Mouse (Mus musculus) induced T-regulatory cell, adult 2 months (primary cell): ENCODE measurements around the gene Tubg1.
A peak's percentile ranks its signal among the peaks of the same experiment; 100 is the strongest.
"Not testable (repeated sequence)": the region's sequence is repeated elsewhere in the genome, so short reads cannot be mapped to it uniquely, and the experiment has no call there.

Experiments used
- DNase-seq: peaks from one replicate; pipeline ENCODE4 v3.0.0-alpha.2; 2012; ENCODE audit warnings: low read depth

Tubg1 gene

GRCm38 (mm10) chr11:101141088-101141487 lies 21.4 kb downstream of the Tubg1 start:
- no peak for DNase-seq

- no peak for DNase-seq
These were observed 22.7 kb downstream of the Tubg1 start for GRCm38 (mm10) chr11:101142215-101142967.

DNA sequence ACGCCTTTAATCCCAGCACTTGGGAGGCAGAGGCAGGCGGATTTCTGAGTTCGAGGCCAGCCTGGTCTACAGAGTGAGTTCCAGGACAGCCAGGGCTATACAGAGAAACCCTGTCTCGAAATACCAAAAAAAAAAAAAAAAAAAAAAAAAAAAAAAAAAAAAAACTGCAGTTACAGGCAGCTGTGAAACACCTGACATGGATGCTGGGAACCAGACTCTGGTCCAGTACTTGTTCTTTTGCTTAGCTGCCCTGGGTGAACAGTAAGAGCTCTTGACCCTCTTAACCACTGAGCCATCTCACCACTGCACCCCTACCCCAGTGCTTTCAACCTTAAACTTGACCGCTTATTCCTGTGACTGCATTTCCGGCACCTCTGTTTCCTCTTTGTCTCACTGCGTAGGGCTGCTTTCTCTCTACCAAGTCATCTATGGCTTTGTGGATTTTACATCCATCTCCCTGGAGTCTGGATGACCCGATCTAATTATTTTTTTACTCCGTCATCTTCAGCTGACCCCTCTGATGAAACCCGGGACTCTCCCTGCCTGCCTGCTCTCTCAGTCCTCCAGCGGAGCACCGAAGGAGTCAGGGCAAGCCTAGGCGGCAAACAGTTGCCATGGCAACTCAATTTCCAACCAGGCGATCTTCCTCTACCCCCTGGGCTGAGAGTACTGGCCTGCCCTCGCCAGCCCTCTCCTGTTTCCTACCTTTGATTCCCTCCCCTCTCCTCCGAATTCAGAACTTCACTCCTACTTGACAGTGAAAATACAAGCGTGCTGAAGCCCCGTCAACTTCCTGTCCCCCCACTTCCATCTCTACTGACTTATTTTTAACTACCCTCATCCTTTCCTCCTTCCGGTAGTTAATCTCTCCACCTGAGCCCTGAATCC lies 23.8 kb downstream of the Tubg1 start:
- peak; percentile 81 for DNase-seq

GRCm38 (mm10) chr11:101146377-101146776 lies 26.6 kb downstream of the Tubg1 start:
- DNase-seq, result no peak

- DNase-seq, result no peak
These were observed 29.0 kb downstream of the Tubg1 start for GRCm38 (mm10) chr11:101148751-101149150.

DNA sequence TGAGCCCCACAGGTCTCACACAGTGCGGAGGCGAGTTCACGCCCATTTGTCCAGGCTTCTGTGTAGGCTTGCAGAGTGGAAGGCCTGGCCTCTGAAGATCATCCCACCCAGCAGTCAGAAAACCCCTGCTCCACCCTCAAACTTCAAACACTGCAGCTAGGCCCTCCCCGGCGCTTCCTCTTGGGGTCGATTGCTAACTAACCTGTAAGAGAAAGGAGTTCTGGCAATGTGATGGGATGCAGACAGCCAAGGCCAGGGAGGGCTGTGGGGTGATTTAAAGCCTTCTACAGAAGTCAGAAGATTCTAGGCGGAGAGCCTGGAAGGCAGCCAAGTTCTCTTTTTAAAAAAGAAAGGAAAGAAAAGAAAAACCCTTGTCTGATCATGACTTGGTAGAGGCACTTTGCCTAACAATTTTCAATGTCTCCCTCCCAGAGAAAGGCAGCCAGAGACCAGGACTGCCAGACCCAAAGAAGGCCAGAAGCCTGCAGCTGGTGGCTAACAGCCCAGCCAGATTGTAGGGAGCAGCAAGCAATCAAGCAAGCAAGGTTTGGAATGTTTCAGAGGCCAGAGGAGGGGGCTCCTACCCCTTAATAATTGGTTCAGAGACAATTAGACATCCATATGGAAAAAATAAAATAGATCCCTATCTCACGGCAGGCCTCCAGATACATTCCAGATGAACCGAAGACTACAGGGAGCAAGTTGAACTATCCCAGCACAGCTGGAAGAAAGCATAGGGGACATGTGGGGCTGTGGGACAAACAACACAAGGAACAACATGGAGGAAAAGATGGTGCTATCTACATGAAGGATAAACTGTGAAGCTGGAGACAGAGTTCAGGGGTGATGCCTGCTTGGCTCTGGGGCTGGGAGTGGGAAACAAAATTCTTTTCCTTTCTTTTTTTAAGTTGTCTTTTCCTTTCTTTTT lies 29.7 kb downstream of the Tubg1 start:
- no peak for DNase-seq

DNA sequence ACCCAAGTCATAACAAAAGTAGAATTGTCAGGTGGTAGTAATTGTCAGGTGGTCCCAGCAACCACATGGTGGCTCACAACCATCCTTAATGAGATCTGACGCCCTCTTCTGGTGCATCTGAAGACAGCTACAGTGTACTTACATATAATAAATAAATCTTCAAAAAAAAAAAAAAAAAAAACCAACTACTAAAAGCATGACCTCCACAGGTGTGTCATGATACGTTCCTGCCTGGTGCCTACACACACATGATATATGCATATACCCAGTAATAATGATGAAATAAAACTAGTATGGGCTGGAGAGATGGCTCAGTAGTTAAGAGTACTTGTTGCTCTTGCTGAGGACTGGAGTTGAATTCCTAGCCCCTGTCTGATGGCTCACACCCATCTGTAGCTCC lies 31.3 kb downstream of the Tubg1 start:
- no peak for DNase-seq

GRCm38 (mm10) chr11:101152825-101153224 lies 33.1 kb downstream of the Tubg1 start:
- no peak for DNase-seq

GRCm38 (mm10) chr11:101154648-101155047 lies 34.9 kb downstream of the Tubg1 start:
- no peak for DNase-seq

GRCm38 (mm10) chr11:101155151-101155550 lies 35.4 kb downstream of the Tubg1 start:
- no peak for DNase-seq

- peak; percentile 65 for DNase-seq
These were observed 36.1 kb downstream of the Tubg1 start, which contains the start of gene Tubg2 for GRCm38 (mm10) chr11:101155728-101156371. TSS of gene Tubg2 (plus strand) at chr11:101155907.

DNA sequence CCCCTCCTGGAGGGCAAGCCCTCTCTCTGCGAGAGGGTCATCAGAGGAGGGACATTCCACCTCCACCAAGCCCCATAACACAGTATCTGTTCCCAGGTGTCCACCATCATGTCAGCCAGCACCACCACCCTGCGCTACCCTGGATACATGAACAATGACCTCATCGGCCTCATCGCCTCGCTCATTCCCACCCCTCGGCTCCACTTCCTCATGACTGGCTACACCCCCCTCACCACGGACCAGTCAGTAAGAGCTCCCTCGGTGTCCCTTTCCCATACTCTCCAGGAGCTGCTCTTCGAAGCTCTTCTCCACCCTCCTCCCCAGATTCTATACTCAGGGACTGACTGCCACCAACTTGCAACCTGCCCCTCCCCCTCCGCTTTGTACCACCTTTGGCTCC lies 40.4 kb downstream of the Tubg1 start:
- DNase-seq, result not testable (repeated sequence)

GRCm38 (mm10) chr11:101160981-101161505 lies 41.3 kb downstream of the Tubg1 start:
- not testable (repeated sequence) for DNase-seq

- no peak for DNase-seq
These were observed 41.8 kb downstream of the Tubg1 start for GRCm38 (mm10) chr11:101161551-101161950.

- no peak for DNase-seq
These were observed 42.6 kb downstream of the Tubg1 start for GRCm38 (mm10) chr11:101162301-101162700.

DNA sequence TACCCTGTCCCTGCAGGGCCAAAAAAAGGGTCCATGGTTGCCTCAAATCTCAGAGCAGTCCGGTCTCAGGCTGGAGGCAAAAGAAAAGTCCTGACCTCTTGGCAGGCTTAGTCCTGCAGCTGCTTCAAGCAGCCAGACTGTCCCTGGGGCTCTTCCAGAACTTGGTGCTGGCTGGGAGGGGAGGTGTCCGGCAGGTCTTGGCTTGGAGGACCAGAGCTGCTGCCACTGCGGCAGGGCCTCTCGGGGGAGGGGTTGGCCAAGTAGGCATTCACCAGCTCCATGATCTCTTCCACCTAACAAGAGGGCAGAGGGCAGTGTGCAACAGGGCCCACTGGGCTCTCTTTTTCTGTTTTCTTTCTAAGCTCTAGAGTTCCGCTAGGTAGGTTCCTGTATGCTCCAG lies 43.0 kb downstream of the Tubg1 start:
- no peak for DNase-seq

DNA sequence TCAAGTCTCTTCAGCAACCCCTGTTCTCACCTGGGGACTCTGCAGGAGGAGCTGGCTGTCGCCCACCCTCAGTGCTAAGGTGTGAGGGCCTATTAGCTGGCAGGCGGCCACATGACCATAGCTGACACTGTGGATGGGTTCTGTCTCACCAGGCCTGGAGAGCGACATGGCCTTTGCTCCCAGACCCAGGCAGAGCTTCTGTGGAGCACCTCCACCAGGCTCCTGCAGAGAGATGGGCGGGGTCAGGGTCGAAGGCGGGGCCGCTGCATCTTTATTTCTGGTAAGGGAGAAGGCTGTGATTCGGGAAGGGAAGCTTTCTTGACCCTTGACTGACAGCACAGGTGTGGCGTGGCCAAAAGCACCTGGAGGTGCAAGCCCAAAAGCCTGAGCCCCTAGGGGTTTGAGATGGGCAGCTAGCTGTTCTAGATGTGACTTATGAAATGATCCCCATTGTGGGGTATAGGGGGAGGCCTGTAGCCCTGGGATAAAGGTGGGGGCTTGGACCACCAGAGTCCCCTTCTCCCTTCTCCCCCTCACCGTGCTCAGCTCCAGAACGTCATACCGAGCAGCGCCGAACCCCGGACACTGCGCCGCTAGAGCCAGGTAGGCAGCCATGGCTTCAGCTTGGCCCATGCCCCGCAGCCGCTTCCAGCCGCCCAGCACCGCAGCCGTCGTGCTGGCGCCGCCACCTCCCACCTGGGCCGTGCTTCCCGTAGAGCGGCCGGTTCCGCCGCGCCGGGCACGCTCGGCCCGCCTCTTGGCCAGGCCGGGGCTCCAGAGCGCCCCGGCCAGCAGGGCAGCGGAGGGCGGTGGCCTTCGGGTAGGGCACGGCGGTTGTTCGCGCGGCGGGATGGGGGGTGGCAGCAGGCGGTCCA lies 44.0 kb downstream of the Tubg1 start:
- DNase-seq, result peak; percentile 19

GRCm38 (mm10) chr11:101164351-101164665 lies 44.6 kb downstream of the Tubg1 start:
- peak; percentile 51 for DNase-seq

- peak; percentile 56 for DNase-seq
These were observed 45.2 kb downstream of the Tubg1 start for GRCm38 (mm10) chr11:101164677-101165580.
